Mouse (Mus musculus) stomach, embryonic 14.5 days (tissue): Measurements from ENCODE around the gene Efl1. TPM values are rescaled to one million over a fixed set of nuclear protein-coding genes. Genes with fewer than 3 reads are reported as not detected.
A peak's percentile ranks its signal among the peaks of the same experiment; 100 is the strongest.

ENCODE experiments used
- ATAC-seq: fragments of 200-750 bp; cut with Nextera tagmentation; 2 replicates; pipeline ENCODE4 v1.8.0; 2017; ENCODE audit warnings: low read depth, moderate TSS enrichment; ENCODE audit not compliant: insufficient number of reproducible peaks, insufficient read depth, low FRiP score
- H3K27ac ChIP-seq: fragments of 300-500 bp; sonication (generic); 2 replicates; pipeline ENCODE4 v1.5.1; 2014; ENCODE audit warnings: mild to moderate bottlenecking, low read length, moderate library complexity, mixed read lengths
- H3K27me3 ChIP-seq: fragments of 300-500 bp; sonication (generic); 2 replicates; pipeline ENCODE4 v1.6.1; 2014; ENCODE audit warnings: low read length, control low read depth, mixed read lengths; ENCODE audit not compliant: control insufficient read depth, insufficient read depth
- H3K36me3 ChIP-seq: fragments of 300-500 bp; sonication (generic); 2 replicates; pipeline ENCODE4 v1.6.1; 2014; ENCODE audit warnings: mild to moderate bottlenecking, control low read depth, low read length, moderate library complexity, mixed read lengths; ENCODE audit not compliant: control insufficient read depth, insufficient read depth
- H3K4me1 ChIP-seq: fragments of 300-500 bp; sonication (generic); 2 replicates; pipeline ENCODE4 v1.6.1; 2014; ENCODE audit warnings: low read length, control low read depth, mixed read lengths; ENCODE audit not compliant: control insufficient read depth, insufficient read depth
- H3K4me2 ChIP-seq: fragments of 300-500 bp; sonication (generic); replicated peaks from 2 replicates; pipeline ENCODE4 v1.6.1; 2014; ENCODE audit warnings: low read depth, low read length, control low read depth
- H3K4me3 ChIP-seq: fragments of 300-500 bp; sonication (generic); 2 replicates; pipeline ENCODE4 v1.5.1; 2014; ENCODE audit warnings: low read depth, low read length, control low read depth
- H3K9ac ChIP-seq: fragments of 300-500 bp; sonication (generic); replicated peaks from 2 replicates; pipeline ENCODE4 v1.6.1; 2014; ENCODE audit warnings: low read depth, mild to moderate bottlenecking, control low read depth, low read length, moderate library complexity, mixed read lengths
- H3K9me3 ChIP-seq: fragments of 300-500 bp; sonication (generic); 2 replicates; pipeline ENCODE4 v1.6.1; 2016; ENCODE audit warnings: low read depth, low read length, control low read depth; ENCODE audit not compliant: control insufficient read depth
- WGBS: fragments of 180-500 bp; shearing (Covaris S2); extraction: QIAGEN DNeasy Blood & Tissue Kit; methylation state at CpG from one replicate; pipeline ENCODE4 v1.1.7; 2014; 5-methylcytosine and 5-hydroxymethylcytosine counted together
- polyA plus RNA-seq: library from polyadenylated mRNA; unstranded; fragments of >200 nt; fragmentation: Nextera tagmentation; extraction: Ambion mirVana; gene quantifications from 2 replicates; pipeline ENCODE4 v1.2.1, GENCODE M21; 2014

Gene Efl1
- polyA plus RNA-seq, 1 experiment from 2014 or later, result 29.7 TPM

DNA sequence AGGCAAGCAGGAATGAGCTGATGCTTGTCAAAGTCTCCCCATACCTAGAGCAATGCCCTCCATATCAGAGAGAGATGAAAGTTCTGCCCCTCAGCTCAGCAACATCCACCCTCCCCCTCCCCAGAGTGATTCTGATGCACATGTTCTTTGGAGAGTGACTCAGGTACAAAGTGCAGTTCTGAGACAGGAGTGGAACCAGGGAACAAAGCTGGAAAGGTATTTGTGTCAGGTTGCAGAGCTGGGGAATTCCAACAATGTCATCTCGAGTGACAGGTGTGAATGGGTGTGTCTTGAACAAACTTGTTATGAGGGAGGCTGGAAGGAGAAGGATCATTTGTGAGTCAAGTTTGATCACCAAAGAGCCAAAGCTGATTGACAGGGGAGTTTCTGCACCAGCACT lies 146.1 kb downstream of the Efl1 start:
- Histone ChIP-seq H3K27ac (no peak overlapping the region), H3K9ac (no peak overlapping the region), H3K4me3 (no peak overlapping the region), H3K36me3 (no peaks in the 10 kb centered on the region), H3K4me1 (no peaks in the 10 kb centered on the region), H3K27me3 (no peaks in the 10 kb centered on the region), H3K9me3 (no peaks in the 10 kb centered on the region), H3K4me2 (no peak overlapping the region)
- peak; percentile 56; the same call in 1 of the 2 replicates for ATAC-seq
- WGBS, result 22% methylated on average over 1 of the region's 1 CpGs

DNA sequence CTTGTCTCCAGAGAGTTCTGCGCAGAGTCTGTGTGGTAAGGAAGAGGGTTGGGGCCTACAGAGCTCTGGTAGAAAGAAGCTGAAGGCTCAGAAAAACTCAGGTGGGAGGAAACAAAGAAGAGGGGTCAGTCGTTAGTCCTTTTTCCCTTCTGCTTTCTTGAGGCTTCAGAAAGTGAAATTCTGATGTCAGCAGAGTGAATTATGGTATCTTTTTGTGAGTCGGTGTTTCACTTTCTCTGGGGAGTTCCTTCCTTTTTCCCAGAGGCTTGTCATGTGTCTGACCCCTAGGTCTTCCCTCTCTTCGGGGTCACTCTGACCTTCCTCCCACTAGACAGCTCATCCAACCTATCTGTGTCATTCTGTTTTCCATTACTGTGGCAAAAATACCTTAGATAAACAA lies 153.8 kb downstream of the Efl1 start:
- H3K36me3 ChIP-seq, result no peaks in the 10 kb centered on the region
- no peaks in the 10 kb centered on the region for H3K27me3 ChIP-seq
- H3K4me3 ChIP-seq, result no peak overlapping the region
- no peak overlapping the region for H3K27ac ChIP-seq
- H3K9me3 ChIP-seq, result no peaks in the 10 kb centered on the region
- H3K9ac ChIP-seq, result no peak overlapping the region
- H3K4me1 ChIP-seq, result no peaks in the 10 kb centered on the region
- no peak overlapping the region for H3K4me2 ChIP-seq
- no peak for ATAC-seq
- WGBS, result 40% methylated on average over 4 of the region's 4 CpGs

DNA sequence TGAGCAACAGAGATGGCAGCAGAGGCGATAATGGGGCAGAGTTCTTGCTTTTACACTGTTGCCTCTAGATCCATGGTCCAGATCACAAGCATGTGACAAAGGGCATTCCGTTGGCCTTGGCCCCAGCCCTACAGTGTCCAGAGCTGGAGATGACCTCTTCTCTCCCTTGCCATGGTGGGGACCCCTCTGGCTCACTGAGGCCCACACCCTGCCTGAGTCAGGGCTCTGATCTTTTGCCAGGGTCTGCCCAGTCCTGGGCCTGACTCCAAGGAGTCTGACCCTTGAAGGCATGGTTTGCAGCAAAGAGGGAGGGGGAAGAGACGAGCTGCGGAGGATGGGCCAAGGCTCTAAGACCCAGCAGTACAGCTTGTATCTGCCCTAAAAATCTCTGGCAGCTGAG lies 159.8 kb downstream of the Efl1 start:
- Histone ChIP-seq H3K27me3 (no peaks in the 10 kb centered on the region), H3K4me2 (no peak overlapping the region), H3K36me3 (no peaks in the 10 kb centered on the region), H3K9ac (no peak overlapping the region), H3K4me3 (no peak overlapping the region), H3K9me3 (no peaks in the 10 kb centered on the region), H3K27ac (no peak overlapping the region), H3K4me1 (no peaks in the 10 kb centered on the region)
- 78% methylated on average over 4 of the region's 4 CpGs for WGBS
- no peak for ATAC-seq

DNA sequence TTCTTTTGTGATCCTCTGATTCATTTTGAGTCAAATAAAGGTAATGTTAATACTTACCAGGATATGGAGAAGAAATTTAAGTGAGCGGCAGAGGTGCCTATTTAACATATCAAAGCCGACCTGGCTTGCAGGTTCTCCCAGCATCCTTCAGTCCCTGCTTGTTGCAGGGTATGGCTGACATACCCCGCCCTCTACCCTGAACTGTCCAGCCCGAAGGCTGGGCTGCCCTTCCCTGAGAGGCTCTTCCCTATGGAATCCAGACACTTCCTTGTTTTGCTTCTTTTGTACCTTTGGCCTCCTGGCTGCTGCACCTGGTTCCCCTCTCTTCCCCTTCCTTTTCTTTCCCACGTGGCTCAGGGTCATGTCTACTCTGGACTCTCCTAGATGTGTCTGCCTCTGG lies 160.7 kb downstream of the Efl1 start:
- WGBS, result 58% methylated on average over 5 of the region's 5 CpGs

DNA sequence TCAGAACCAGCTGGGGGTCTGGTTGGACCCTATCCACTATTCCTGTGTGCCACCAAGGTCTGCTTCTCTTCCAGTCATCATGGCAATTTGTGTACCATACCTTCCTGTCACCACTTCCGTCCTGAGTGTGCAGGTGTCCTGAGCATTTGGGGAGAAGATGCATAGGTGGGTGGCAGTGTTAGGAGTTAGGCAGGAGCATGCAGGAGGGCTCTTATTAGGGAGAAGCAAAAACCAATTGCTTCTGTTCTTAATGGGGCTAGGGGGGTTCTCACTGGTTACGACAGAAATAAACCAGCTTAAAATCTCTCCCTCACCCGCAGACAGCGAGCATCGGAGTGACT lies 162.4 kb downstream of the Efl1 start:
- Histone ChIP-seq H3K27me3 (no peaks in the 10 kb centered on the region), H3K4me2 (no peak overlapping the region), H3K4me3 (no peak overlapping the region), H3K9me3 (no peaks in the 10 kb centered on the region), H3K9ac (no peak overlapping the region), H3K36me3 (no peaks in the 10 kb centered on the region), H3K27ac (no peak overlapping the region), H3K4me1 (no peaks in the 10 kb centered on the region)
- WGBS, result 54% methylated on average over 5 of the region's 5 CpGs
- no peak for ATAC-seq

More for the DNA sequence above, 160.7 kb downstream of the Efl1 start:
- Histone ChIP-seq H3K4me2 (no peak overlapping the region), H3K27ac (no peak overlapping the region), H3K36me3 (no peaks in the 10 kb centered on the region), H3K27me3 (no peaks in the 10 kb centered on the region), H3K4me3 (no peak overlapping the region), H3K9ac (no peak overlapping the region), H3K4me1 (no peaks in the 10 kb centered on the region), H3K9me3 (no peaks in the 10 kb centered on the region)
- ATAC-seq, result no peak

DNA sequence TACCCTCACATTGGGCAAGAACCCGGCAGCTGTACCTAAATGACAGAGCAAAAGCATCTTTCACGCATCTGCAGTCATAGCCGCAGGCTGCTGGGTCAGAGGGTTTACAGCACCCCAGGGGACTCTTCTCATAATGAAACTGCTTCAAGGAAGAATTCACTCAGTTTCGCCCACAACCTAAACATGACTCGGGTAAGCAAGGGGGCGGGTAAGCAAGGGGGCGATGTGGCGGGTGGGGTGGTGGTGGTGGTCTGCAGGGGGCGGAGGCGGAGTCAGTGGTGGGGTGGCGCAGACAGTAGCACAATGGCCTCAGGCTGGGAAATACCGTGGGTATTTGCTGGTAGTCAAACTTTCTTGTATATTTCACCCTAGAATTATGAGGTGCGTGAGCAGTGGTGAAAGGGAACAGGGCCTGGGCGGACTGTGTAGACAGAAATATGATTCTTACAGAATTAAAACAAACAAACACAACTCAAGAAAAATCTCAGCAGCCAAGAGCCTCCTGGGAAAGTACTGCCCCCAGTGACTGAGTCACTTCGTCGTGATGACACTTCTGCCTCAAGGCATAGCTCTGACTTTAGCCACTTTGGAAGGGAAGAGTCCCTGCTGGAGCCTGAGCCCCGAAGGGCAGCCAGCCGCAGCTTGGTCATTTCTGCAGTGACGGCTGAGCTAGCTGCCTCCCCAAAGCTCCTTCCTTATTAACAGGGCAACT lies 162.9 kb downstream of the Efl1 start:
- Histone ChIP-seq H3K4me3 (no peak overlapping the region), H3K9ac (no peak overlapping the region), H3K4me1 (no peaks in the 10 kb centered on the region), H3K27me3 (no peaks in the 10 kb centered on the region), H3K4me2 (no peak overlapping the region), H3K36me3 (no peaks in the 10 kb centered on the region), H3K27ac (no peak overlapping the region), H3K9me3 (no peaks in the 10 kb centered on the region)
- 32% methylated on average over 19 of the region's 19 CpGs for WGBS
- ATAC-seq, result no peak

DNA sequence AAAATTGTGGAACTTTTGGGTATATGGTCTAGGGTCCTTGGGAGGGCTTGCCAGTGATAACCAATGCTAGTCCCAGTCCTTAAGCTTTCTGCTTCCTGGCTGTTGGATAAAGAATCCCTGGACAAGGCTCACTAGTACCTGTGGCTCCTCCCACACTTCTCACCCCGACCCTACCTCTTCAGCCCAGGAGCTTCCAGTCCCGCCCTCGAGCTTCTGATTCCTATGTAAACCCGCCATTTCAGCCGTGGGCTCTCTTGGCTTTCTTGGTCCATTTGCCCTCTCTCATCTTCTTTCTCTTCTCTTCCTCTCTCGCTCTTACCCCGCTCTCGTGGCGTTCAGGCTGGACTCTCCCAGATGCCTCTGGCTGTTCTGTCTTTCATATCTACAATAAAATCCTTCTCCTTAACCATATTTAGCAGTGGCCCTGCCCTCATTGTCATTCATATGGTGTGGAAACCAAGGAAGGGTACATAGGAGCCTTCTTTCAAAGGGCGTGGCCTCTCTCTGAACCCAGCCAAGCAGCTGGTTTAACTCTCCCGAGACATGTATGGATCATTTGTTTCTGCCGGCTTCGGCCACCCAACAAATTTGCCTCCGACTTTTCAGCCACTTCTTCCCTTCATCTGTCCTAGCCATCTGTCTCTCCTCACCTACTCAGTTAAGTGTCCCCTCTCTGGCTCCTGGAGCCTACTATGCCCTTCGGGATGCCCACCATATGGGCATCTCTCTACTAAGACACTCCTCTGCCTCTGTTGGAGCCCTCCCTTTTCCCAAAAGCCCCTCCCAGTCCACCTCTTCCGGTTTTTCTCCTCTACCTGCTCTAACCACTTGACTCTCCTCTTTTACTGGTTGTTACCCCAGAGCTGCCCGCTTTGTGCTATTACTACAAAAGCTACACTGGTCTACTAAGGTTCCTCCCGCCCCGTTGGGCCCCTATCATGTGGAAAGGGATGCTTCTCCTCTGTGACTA lies 164.1 kb downstream of the Efl1 start:
- H3K27ac ChIP-seq, result no peak overlapping the region
- H3K4me3 ChIP-seq, result no peak overlapping the region
- peaks cover 4% of the 10 kb centered on the region; the same call in 1 of the 2 replicates for H3K9me3 ChIP-seq
- 73% methylated on average over 19 of the region's 19 CpGs for WGBS
- H3K36me3 ChIP-seq, result no peaks in the 10 kb centered on the region
- H3K9ac ChIP-seq, result no peak overlapping the region
- no peak for ATAC-seq
- H3K4me1 ChIP-seq, result no peaks in the 10 kb centered on the region
- no peaks in the 10 kb centered on the region for H3K27me3 ChIP-seq
- no peak overlapping the region for H3K4me2 ChIP-seq

DNA sequence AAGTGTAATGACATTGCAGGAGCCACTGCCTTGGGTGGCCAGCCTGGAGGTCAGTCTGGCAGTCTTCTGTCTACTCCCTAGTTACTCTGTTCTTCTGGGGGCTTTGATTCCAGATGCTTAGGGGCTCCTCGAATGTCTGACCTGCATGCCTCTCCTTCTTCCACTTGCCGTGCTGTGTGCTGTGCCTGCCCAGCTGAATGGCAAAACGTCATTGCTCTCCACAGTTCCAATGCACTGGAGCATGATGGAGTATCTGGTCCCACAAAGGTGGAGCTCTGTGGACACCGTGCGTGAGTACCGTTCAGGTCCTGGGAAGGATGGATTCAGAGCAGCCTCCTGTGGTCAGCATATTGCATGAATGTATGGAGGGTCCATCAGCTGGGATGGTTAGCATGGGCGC lies 171.1 kb downstream of the Efl1 start:
- no peak for ATAC-seq
- Histone ChIP-seq H3K27me3 (no peaks in the 10 kb centered on the region), H3K36me3 (no peaks in the 10 kb centered on the region), H3K4me2 (no peak overlapping the region), H3K4me3 (no peak overlapping the region), H3K9ac (no peak overlapping the region), H3K9me3 (peaks cover 4% of the 10 kb centered on the region; the same call in 1 of the 2 replicates), H3K4me1 (no peaks in the 10 kb centered on the region), H3K27ac (no peak overlapping the region)
- WGBS, result 92% methylated on average over 7 of the region's 7 CpGs
